10 mouse cellular contexts compared by ENCODE assay signal in the genomic region with DNA sequence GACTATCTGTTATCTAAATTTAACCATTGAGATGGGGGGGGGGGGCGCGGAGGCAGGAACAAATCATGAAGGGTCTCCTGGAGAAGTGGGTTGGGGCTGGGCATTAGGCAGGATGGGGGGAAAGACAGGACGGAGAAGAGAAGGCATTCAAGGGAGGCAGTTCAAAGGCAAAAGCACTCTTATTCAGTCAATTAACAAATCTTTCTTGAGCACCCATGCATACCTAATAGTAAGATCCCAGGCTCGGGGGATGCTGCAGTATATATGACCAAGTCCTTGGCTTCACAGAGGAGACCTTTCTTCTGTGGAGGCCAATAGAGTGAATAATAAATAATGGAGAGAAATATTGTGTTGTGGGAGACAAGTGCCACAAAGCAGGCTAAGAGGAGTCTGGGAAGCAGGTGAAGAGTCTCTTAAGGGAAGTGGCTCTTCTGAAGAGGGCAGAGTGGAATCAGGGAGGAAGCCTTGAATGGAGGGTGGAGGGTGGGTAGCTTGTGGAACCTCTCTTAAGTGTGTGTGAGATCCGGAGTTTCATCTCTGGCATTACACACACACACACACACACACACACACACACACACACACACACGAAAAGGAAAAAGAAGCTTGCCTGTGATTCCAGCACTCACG. TPM values are rescaled to one million over a fixed set of nuclear protein-coding genes. Genes with fewer than 3 reads are reported as not detected.
DNase-seq lines count a peak whose midpoint lies in the region; ATAC-seq and TF ChIP-seq lines count a peak whose summit lies in the region.
"Had no signal": no experiment of that assay in that cellular context is flagged by ENCODE, and none has a peak within 500 bp of the region (broad histone marks: within the 10 kb centered on the region; RNA-seq: fewer than 3 reads in every experiment).

No protein-coding gene starts in this region.

- no peak for TF ChIP-seq CTCF in lung, embryonic 14.5 days (IDR thresholded peaks at IDR 0.05; ENCODE audit: low read depth)

- H3K4me2 ChIP-seq in kidney, embryonic 15.5 days: peak overlapping the region; percentile 48; the same call in 1 of the 2 replicates
- H3K4me2 ChIP-seq in lung, embryonic 14.5 days: peak overlapping the region; percentile 44; the same call in 1 of the 2 replicates
- peak overlapping the region; percentile 40 for H3K4me2 ChIP-seq in neural tube, embryonic 13.5 days

- no peaks in the 10 kb centered on the region for H3K27me3 ChIP-seq in kidney, embryonic 15.5 days
- H3K27me3 ChIP-seq in hindbrain, embryonic 10.5 days (ENCODE audit: insufficient read depth, poor library complexity, severe bottlenecking): no peaks in the 10 kb centered on the region
- H3K27me3 ChIP-seq in lung, embryonic 14.5 days (ENCODE audit: insufficient read depth, low read length): no peaks in the 10 kb centered on the region
- no peaks in the 10 kb centered on the region for H3K27me3 ChIP-seq in neural tube, embryonic 13.5 days

- no peaks in the 10 kb centered on the region for H3K9me3 ChIP-seq in kidney, embryonic 15.5 days (replicated peaks)
- H3K9me3 ChIP-seq in hindbrain, embryonic 10.5 days: no peaks in the 10 kb centered on the region
- H3K9me3 ChIP-seq in lung, embryonic 14.5 days (ENCODE audit: low read depth, low read length): no peaks in the 10 kb centered on the region
- no peaks in the 10 kb centered on the region for H3K9me3 ChIP-seq in neural tube, embryonic 13.5 days

- H3K36me3 ChIP-seq in kidney, embryonic 15.5 days: no peaks in the 10 kb centered on the region
- no peaks in the 10 kb centered on the region for H3K36me3 ChIP-seq in hindbrain, embryonic 10.5 days
- no peaks in the 10 kb centered on the region for H3K36me3 ChIP-seq in lung, embryonic 14.5 days (ENCODE audit: insufficient read depth)
- H3K36me3 ChIP-seq in neural tube, embryonic 13.5 days: no peaks in the 10 kb centered on the region

- no peak overlapping the region; the same call in 1 of the 2 replicates for H3K4me3 ChIP-seq in kidney, embryonic 15.5 days (replicated peaks)
- peak overlapping the region; percentile 39 for H3K4me3 ChIP-seq in hindbrain, embryonic 10.5 days
- no peak overlapping the region for H3K4me3 ChIP-seq in lung, embryonic 14.5 days (ENCODE audit: low read depth, low read length)
- no peak overlapping the region for H3K4me3 ChIP-seq in neural tube, embryonic 13.5 days
- H3K4me3 ChIP-seq: layer of hippocampus, adult 2 months had no signal

- no peak for ATAC-seq in kidney, embryonic 15.5 days (replicated peaks; ENCODE audit: low FRiP score)
- no peak for ATAC-seq in lung, embryonic 14.5 days (ENCODE audit: insufficient read depth)
- ATAC-seq in neural tube, embryonic 13.5 days (ENCODE audit: low read depth): peak; percentile 51; the same call in 1 of the 2 replicates

- 25% methylated on average over 7 of the region's 7 CpGs for WGBS in kidney, embryonic 15.5 days
- 34% methylated on average over 7 of the region's 7 CpGs for WGBS in hindbrain, embryonic 10.5 days
- 38% methylated on average over 7 of the region's 7 CpGs for WGBS in lung, embryonic 14.5 days
- WGBS in neural tube, embryonic 13.5 days: 29% methylated on average over 7 of the region's 7 CpGs

- peak overlapping the region; percentile 51; the same call in 1 of the 2 replicates for H3K27ac ChIP-seq in kidney, embryonic 15.5 days
- H3K27ac ChIP-seq in hindbrain, embryonic 10.5 days: peak overlapping the region; percentile 82
- no peak overlapping the region for H3K27ac ChIP-seq in lung, embryonic 14.5 days (ENCODE audit: low read depth)
- 0 out of 2 replicates have a peak overlapping the region, but pooled peaks have one; percentile 7 for H3K27ac ChIP-seq in neural tube, embryonic 13.5 days (replicated peaks)
- H3K27ac ChIP-seq: layer of hippocampus, adult 2 months had no signal

- H3K4me1 ChIP-seq in kidney, embryonic 15.5 days: peaks cover 41% of the 10 kb centered on the region
- H3K4me1 ChIP-seq in hindbrain, embryonic 10.5 days (replicated peaks): peaks cover 34% of the 10 kb centered on the region
- no peaks in the 10 kb centered on the region for H3K4me1 ChIP-seq in lung, embryonic 14.5 days (ENCODE audit: insufficient read depth)
- H3K4me1 ChIP-seq in neural tube, embryonic 13.5 days (replicated peaks): peaks cover 24% of the 10 kb centered on the region

- no peak for DNase-seq in kidney, postnatal 10 days
- DNase-seq in hindbrain, embryonic 10.5 days (ENCODE audit: low spot score): no peak
- peak; percentile 18 for DNase-seq in lung, embryonic 14.5 days
- DNase-seq in right cerebral cortex, postnatal 14 days: no peak
- DNase-seq in right cerebral cortex, postnatal 25 days: no peak
- no peak for DNase-seq in layer of hippocampus, adult 9-11 months
- DNase-seq: right cerebral cortex, adult 18-20 months had no signal

- H3K9ac ChIP-seq in kidney, embryonic 15.5 days: 0 out of 2 replicates have a peak overlapping the region, but pooled peaks have one; percentile 35
- no peak overlapping the region for H3K9ac ChIP-seq in lung, embryonic 14.5 days
- H3K9ac ChIP-seq in neural tube, embryonic 13.5 days: peak overlapping the region; percentile 57

RNA-seq across cellular contexts. Expression of a gene that starts 11.2 kb away (rescaled TPM):
- polyA plus RNA-seq in kidney, embryonic 15.5 days (2015; fragmentation: Nextera tagmentation; extraction: Ambion mirVana): 16.4 and 20.9 TPM in 2 replicates
- polyA plus RNA-seq in hindbrain, embryonic 10.5 days (2016; fragmentation: Nextera tagmentation; extraction: Ambion mirVana): 5.0 and 5.1 TPM in 2 replicates
- polyA plus RNA-seq in lung, embryonic 14.5 days (2014; fragmentation: Nextera tagmentation; extraction: Ambion mirVana): 51.4 and 59.6 TPM in 2 replicates
- polyA plus RNA-seq in neural tube, embryonic 13.5 days (2015; fragmentation: Nextera tagmentation; extraction: Ambion mirVana): 4.5 and 4.7 TPM in 2 replicates

RNA-seq across cellular contexts. Expression of a gene that starts 29.1 kb away (rescaled TPM):
- 133 and 143 TPM in 2 replicates for polyA plus RNA-seq in kidney, embryonic 15.5 days (2015; fragmentation: Nextera tagmentation; extraction: Ambion mirVana)
- polyA plus RNA-seq in hindbrain, embryonic 10.5 days (2016; fragmentation: Nextera tagmentation; extraction: Ambion mirVana): 168 and 176 TPM in 2 replicates
- 122 and 123 TPM in 2 replicates for polyA plus RNA-seq in lung, embryonic 14.5 days (2014; fragmentation: Nextera tagmentation; extraction: Ambion mirVana)
- polyA plus RNA-seq in neural tube, embryonic 13.5 days (2015; fragmentation: Nextera tagmentation; extraction: Ambion mirVana): 63.6 and 68.2 TPM in 2 replicates
